Mouse (Mus musculus): ENCODE measurements around the gene Ypel5. TPM values are rescaled to one million over a fixed set of nuclear protein-coding genes. Genes with fewer than 3 reads are reported as not detected.

Gene Ypel5
- polyA plus RNA-seq, 1 experiment = 17.7 TPM

DNA sequence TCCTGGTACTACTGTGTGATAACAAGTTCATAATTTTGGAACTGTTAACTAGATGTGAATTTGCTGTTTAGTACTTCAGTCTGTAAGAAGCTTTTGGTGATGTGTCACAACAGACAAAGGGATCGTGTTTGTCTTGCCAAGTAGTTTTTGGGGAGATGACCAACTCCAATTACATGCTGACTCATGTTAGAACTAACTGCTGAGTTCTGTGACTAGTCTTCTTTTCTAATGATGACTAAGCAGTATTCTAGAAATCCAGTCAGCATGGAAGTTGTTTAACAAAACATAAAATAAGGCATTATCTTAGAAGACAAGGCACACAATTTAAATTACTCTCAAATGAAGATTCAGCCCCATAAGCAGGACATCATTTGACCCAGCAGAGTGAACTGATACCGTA is 2.7 kb downstream of the Ypel5 start:
- TF ChIP-seq CTCF (IDR thresholded peaks at IDR 0.05; ENCODE audit: extremely low read depth, insufficient read depth, insufficient read length, insufficient replicate concordance) (no peak), POLR2A (IDR thresholded peaks at IDR 0.05; ENCODE audit: low read depth, low read length) (no peak)
- H3K27me3 ChIP-seq (ENCODE audit: control insufficient read depth, insufficient read depth, low read length) = no peaks in the 10 kb centered on the region

DNA sequence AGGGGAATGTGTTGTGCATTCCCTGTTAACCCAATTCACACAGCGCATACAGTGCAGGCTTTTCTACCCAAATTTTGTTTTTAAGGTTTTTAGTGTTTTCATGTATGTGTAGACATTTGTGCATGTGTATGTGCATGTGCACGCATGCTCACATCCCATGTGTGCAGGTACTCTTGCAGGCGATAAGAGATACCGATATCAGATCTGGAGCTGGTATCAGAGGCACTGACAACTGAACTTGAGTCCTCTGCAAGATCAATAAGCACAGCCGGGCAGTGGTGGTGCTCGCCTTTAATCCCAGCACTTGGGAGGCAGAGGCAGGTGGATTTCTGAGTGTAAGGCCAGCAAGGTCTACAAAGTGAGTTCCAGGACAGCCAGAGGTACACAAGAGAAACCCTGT is 8.1 kb downstream of the Ypel5 start:
- no peak overlapping the region for H3K4me3 ChIP-seq (ENCODE audit: extremely low read depth, insufficient read depth, insufficient read length)
- peaks cover 15% of the 10 kb centered on the region for H3K36me3 ChIP-seq (ENCODE audit: control insufficient read depth, insufficient read depth, low read length)
- no peaks in the 10 kb centered on the region for H3K4me1 ChIP-seq (ENCODE audit: control insufficient read depth, insufficient read depth, insufficient read length)
- TF ChIP-seq POLR2A (IDR thresholded peaks at IDR 0.05; ENCODE audit: low read depth, low read length) = no peak
- TF ChIP-seq CTCF (IDR thresholded peaks at IDR 0.05; ENCODE audit: extremely low read depth, insufficient read depth, insufficient read length, insufficient replicate concordance) = no peak
- H3K27me3 ChIP-seq (ENCODE audit: control insufficient read depth, insufficient read depth, low read length) = no peaks in the 10 kb centered on the region
- H3K27ac ChIP-seq (ENCODE audit: insufficient read depth, low read length) = no peak overlapping the region
- 95% methylated on average over 6 of the region's 6 CpGs for WGBS
- DNase-seq (ENCODE audit: low read depth in 1 of 2, low spot score in 2 of 2) = no peak

More for the DNA sequence above, 2.7 kb downstream of the Ypel5 start:
- Histone ChIP-seq H3K4me1 (ENCODE audit: control insufficient read depth, insufficient read depth, insufficient read length) (no peaks in the 10 kb centered on the region), H3K4me3 (ENCODE audit: extremely low read depth, insufficient read depth, insufficient read length) (no peak overlapping the region), H3K36me3 (ENCODE audit: control insufficient read depth, insufficient read depth, low read length) (peaks cover 3% of the 10 kb centered on the region), H3K27ac (ENCODE audit: insufficient read depth, low read length) (no peak overlapping the region)
- no peak for DNase-seq (ENCODE audit: low read depth in 1 of 2, low spot score in 2 of 2)
- 89% methylated on average over 2 of the region's 2 CpGs for WGBS

DNA sequence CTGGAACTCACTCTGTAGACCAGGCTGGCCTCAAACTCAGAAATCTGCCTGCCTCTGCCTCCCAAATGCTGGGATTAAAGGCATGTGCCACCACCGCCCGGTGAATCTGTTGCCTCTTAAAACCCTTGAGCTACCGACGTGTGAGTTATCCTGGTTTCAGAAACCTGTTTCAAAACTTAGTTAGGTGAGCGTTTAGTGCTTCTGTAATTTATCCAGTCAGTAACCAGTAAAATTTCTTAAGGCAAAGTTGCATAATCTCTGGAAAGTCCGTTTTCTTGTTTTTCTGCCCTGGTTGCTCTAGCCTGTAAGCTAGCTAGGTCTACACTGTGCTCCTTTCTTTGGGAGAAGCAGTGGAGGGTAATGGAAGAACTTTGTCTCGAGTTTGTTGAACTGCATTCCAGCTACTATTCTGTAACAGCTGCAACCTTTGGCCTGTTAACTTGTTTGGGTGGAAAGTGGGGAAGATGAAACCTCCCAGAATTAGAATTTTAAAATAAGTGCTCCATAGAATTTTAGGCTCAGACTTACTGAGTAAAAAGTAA is 8.8 kb downstream of the Ypel5 start:
- no peak for DNase-seq (ENCODE audit: low read depth in 1 of 2, low spot score in 2 of 2)
- Histone ChIP-seq H3K4me1 (ENCODE audit: control insufficient read depth, insufficient read depth, insufficient read length) (no peaks in the 10 kb centered on the region), H3K4me3 (ENCODE audit: extremely low read depth, insufficient read depth, insufficient read length) (no peak overlapping the region), H3K36me3 (ENCODE audit: control insufficient read depth, insufficient read depth, low read length) (peaks cover 14% of the 10 kb centered on the region), H3K27ac (ENCODE audit: insufficient read depth, low read length) (no peak overlapping the region), H3K27me3 (ENCODE audit: control insufficient read depth, insufficient read depth, low read length) (no peaks in the 10 kb centered on the region)
- TF ChIP-seq POLR2A (IDR thresholded peaks at IDR 0.05; ENCODE audit: low read depth, low read length) (no peak), CTCF (IDR thresholded peaks at IDR 0.05; ENCODE audit: extremely low read depth, insufficient read depth, insufficient read length, insufficient replicate concordance) (no peak)
- WGBS = 88% methylated on average over 7 of the region's 7 CpGs

DNA sequence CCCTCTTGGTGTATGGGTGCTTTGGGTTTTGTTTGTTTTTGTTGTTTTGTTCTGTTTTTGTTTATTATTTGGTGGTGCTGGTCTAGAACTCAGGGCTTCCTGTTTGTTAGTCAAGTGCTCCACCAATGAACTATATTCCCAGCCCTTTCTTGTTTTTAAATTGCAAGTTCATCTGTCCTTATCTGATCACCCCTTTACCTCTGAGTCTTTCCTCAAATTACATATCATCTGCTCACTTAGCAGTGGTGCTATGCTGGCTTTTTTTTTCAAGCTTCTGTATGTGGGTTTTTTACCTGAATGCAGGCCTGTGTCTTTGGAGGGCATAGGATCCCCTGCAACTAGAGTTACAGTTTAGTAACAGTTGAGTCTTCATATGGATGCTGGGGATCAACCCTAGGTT is 9.3 kb downstream of the Ypel5 start:
- H3K27ac ChIP-seq (ENCODE audit: insufficient read depth, low read length) = no peak overlapping the region
- H3K4me1 ChIP-seq (ENCODE audit: control insufficient read depth, insufficient read depth, insufficient read length) = no peaks in the 10 kb centered on the region
- DNase-seq (ENCODE audit: low read depth in 1 of 2, low spot score in 2 of 2) = no peak
- H3K4me3 ChIP-seq (ENCODE audit: extremely low read depth, insufficient read depth, insufficient read length) = no peak overlapping the region
- TF ChIP-seq POLR2A (IDR thresholded peaks at IDR 0.05; ENCODE audit: low read depth, low read length) (no peak), CTCF (IDR thresholded peaks at IDR 0.05; ENCODE audit: extremely low read depth, insufficient read depth, insufficient read length, insufficient replicate concordance) (no peak)
- peaks cover 16% of the 10 kb centered on the region for H3K36me3 ChIP-seq (ENCODE audit: control insufficient read depth, insufficient read depth, low read length)
- H3K27me3 ChIP-seq (ENCODE audit: control insufficient read depth, insufficient read depth, low read length) = no peaks in the 10 kb centered on the region

DNA sequence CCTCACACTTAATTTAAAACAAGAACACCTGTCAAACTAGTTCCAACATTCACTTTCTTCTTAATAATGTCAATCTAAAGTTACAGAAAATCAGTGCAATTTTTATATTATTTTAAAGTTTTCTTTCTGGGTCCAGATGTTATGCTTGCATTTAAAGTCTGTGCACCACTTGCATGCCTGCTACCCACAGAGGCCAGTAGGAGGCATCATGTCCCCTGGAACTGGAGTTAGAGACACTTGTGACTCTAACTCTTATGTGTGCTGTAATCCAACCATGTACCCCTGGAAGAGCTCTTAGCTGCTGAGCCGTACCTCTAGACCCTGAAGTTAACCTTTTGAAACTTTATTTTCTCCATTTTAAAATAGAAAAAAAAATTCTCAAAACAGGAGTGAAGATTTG is 19.0 kb downstream of the Ypel5 start:
- no peak for DNase-seq (ENCODE audit: low read depth in 1 of 2, low spot score in 2 of 2)

DNA sequence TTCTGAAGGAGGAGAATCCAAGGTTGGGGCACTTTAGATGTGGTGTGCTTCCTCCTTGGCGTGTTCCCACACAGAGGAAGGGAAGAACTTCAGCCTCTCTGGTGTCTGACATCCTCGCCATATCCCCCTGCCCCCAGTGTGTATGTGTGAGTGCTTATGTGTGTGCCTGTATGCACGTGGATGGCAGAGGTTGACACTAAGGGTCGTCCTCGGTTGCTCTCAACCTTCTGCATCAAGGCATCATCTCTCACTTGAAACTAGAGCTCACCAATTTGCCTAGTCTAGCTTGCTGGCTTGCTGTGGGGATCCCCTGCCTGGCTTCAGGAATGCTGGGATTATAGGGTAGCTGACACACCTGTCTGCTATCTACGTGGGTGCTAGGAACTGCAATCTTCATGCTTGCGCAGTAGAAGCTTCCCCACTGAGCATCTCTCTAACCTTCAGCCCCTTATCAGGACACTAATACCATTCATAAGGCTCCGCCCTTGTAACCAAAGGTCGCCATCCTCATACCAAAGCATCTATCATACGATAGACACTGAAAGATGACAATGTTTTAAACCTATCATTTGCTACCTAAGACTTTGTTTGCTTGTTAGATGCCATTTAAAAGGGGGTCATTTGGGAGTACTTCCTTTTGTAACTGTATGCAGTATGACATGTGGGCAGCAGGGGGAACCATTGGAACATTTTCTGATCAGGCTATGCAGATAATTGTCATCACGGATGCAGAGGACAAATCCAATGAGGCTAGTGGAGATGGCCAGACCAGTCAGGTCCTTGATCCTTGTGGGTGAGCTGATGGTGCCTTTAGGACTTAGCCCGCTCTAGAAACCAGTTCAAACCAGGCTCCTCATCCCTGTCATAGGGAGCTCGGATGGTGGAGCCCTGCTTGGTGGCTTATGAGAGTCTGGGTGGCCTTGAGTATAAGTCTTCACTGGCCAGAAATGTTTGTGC is 21.7 kb downstream of the Ypel5 start:
- TF ChIP-seq CTCF (IDR thresholded peaks at IDR 0.05; ENCODE audit: extremely low read depth, insufficient read depth, insufficient read length, insufficient replicate concordance) (peak; percentile 29; the same call in 1 of the 2 replicates), POLR2A (IDR thresholded peaks at IDR 0.05; ENCODE audit: low read depth, low read length) (no peak)
- Histone ChIP-seq H3K27ac (ENCODE audit: insufficient read depth, low read length) (no peak overlapping the region), H3K4me1 (ENCODE audit: control insufficient read depth, insufficient read depth, insufficient read length) (no peaks in the 10 kb centered on the region; the same call in 1 of the 2 replicates), H3K4me3 (ENCODE audit: extremely low read depth, insufficient read depth, insufficient read length) (no peak overlapping the region), H3K27me3 (ENCODE audit: control insufficient read depth, insufficient read depth, low read length) (no peaks in the 10 kb centered on the region), H3K36me3 (ENCODE audit: control insufficient read depth, insufficient read depth, low read length) (no peaks in the 10 kb centered on the region)
- WGBS = 56% methylated on average over 13 of the region's 13 CpGs
- DNase-seq (ENCODE audit: low read depth in 1 of 2, low spot score in 2 of 2) = peak; percentile 41 to 59

More for the DNA sequence above, 19.0 kb downstream of the Ypel5 start:
- 88% methylated on average over 1 of the region's 1 CpGs for WGBS
- TF ChIP-seq POLR2A (IDR thresholded peaks at IDR 0.05; ENCODE audit: low read depth, low read length) = no peak
- no peak for TF ChIP-seq CTCF (IDR thresholded peaks at IDR 0.05; ENCODE audit: extremely low read depth, insufficient read depth, insufficient read length, insufficient replicate concordance)
- Histone ChIP-seq H3K36me3 (ENCODE audit: control insufficient read depth, insufficient read depth, low read length) (peaks cover 3% of the 10 kb centered on the region; the same call in 1 of the 2 replicates), H3K4me1 (ENCODE audit: control insufficient read depth, insufficient read depth, insufficient read length) (no peaks in the 10 kb centered on the region), H3K27ac (ENCODE audit: insufficient read depth, low read length) (no peak overlapping the region), H3K27me3 (ENCODE audit: control insufficient read depth, insufficient read depth, low read length) (no peaks in the 10 kb centered on the region), H3K4me3 (ENCODE audit: extremely low read depth, insufficient read depth, insufficient read length) (no peak overlapping the region)

All from spleen, adult 2 months (tissue).